Mouse (Mus musculus) stomach, embryonic 16.5 days (tissue): Measurements from ENCODE around the gene Ptgir. TPM values are rescaled to one million over a fixed set of nuclear protein-coding genes. Genes with fewer than 3 reads are reported as not detected.

Source experiments
- ATAC-seq: fragments of 200-750 bp; cut with Nextera tagmentation; 2 replicates; pipeline ENCODE4 v1.8.0; 2017; ENCODE audit warnings: moderate number of reproducible peaks, moderate TSS enrichment; ENCODE audit not compliant: insufficient read depth, low FRiP score
- H3K27ac ChIP-seq: fragments of 300-500 bp; sonication (generic); 2 replicates; pipeline ENCODE4 v1.5.1; 2014; ENCODE audit warnings: low read length
- H3K27me3 ChIP-seq: fragments of 300-500 bp; sonication (generic); 2 replicates; pipeline ENCODE4 v1.6.1; 2014; ENCODE audit warnings: low read length, control low read depth, mixed read lengths; ENCODE audit not compliant: control insufficient read depth, insufficient read depth
- H3K36me3 ChIP-seq: fragments of 300-500 bp; sonication (generic); 2 replicates; pipeline ENCODE4 v1.6.1; 2014; ENCODE audit warnings: low read length; ENCODE audit not compliant: control insufficient read depth, insufficient read depth
- H3K4me1 ChIP-seq: fragments of 300-500 bp; sonication (generic); 2 replicates; pipeline ENCODE4 v1.6.1; 2014; ENCODE audit warnings: low read length, control low read depth, mixed read lengths; ENCODE audit not compliant: control insufficient read depth, insufficient read depth
- H3K4me2 ChIP-seq: fragments of 300-500 bp; sonication (generic); 2 replicates; pipeline ENCODE4 v1.6.1; 2014; ENCODE audit warnings: low read depth, low read length, mixed read lengths
- H3K4me3 ChIP-seq: fragments of 300-500 bp; sonication (generic); replicated peaks from 2 replicates; pipeline ENCODE4 v1.5.1; 2014; ENCODE audit warnings: mild to moderate bottlenecking, low read length
- H3K9ac ChIP-seq: fragments of 300-500 bp; sonication (generic); 2 replicates; pipeline ENCODE4 v1.6.1; 2014; ENCODE audit warnings: low read length
- H3K9me3 ChIP-seq: fragments of 300-500 bp; sonication (generic); replicated peaks from 2 replicates; pipeline ENCODE4 v1.6.1; 2016; ENCODE audit warnings: low read length, control low read depth; ENCODE audit not compliant: control insufficient read depth
- WGBS: fragments of 180-500 bp; shearing (Covaris S2); extraction: QIAGEN DNeasy Blood & Tissue Kit; methylation state at CpG from one replicate; pipeline ENCODE4 v1.1.7; 2014; 5-methylcytosine and 5-hydroxymethylcytosine counted together
- polyA plus RNA-seq: library from polyadenylated mRNA; unstranded; fragments of >200 nt; fragmentation: Nextera tagmentation; extraction: Ambion mirVana; gene quantifications from 2 replicates; pipeline ENCODE4 v1.2.1, GENCODE M21; 2015

Gene Ptgir
- polyA plus RNA-seq, 1 experiment from 2014 or later: 3.2 TPM

DNA sequence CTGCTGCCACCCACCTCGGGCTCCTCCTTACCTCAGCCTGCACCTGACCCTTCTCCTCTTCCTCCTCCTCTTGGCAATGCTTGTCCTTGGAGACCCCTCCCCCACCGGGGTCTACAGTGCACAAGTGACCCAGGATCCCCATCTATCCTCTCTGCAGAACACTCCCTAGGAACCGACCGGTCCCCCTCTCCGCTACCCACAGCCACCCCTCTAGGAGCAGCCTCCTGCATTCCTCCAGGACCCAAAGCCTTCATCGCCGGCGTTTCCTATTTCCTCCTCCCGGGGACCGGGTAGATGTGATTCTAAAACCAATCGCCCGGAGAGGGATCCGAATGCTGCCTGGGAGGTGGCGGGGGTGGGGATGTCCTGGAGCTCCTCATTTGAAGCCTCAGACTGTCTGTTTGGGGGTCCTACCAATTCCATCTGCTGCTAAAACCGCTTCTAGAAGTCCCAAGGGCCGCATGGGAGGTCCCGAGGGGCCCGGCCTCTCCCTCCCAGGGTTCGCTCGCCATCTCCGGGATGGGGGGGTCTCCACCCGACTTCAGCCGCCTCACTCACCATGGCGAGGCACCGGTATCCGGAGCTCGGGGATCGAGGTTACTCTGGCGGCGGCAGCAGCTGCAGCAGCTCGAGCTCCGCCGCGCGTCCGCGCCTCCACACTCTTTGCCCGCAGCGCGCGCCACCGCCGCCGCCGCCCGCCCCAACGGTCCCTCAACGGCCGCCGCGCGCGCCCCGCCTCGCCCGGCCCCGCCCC lies 17.2 kb downstream of the Ptgir start:
- H3K36me3 ChIP-seq: no peaks in the 10 kb centered on the region; the same call in 1 of the 2 replicates
- H3K4me1 ChIP-seq: peaks cover 33% of the 10 kb centered on the region
- 0 out of 2 replicates have a peak, but pooled peaks have one; percentile 0 for ATAC-seq
- no peaks in the 10 kb centered on the region for H3K9me3 ChIP-seq
- H3K27me3 ChIP-seq: no peaks in the 10 kb centered on the region
- H3K4me3 ChIP-seq: peak overlapping the region; percentile 90
- WGBS: under 1% methylated on average over 56 of the region's 57 CpGs
- peak overlapping the region; percentile 95 for H3K4me2 ChIP-seq
- peak overlapping the region; percentile 95 for H3K27ac ChIP-seq
- H3K9ac ChIP-seq: peak overlapping the region; percentile 95

DNA sequence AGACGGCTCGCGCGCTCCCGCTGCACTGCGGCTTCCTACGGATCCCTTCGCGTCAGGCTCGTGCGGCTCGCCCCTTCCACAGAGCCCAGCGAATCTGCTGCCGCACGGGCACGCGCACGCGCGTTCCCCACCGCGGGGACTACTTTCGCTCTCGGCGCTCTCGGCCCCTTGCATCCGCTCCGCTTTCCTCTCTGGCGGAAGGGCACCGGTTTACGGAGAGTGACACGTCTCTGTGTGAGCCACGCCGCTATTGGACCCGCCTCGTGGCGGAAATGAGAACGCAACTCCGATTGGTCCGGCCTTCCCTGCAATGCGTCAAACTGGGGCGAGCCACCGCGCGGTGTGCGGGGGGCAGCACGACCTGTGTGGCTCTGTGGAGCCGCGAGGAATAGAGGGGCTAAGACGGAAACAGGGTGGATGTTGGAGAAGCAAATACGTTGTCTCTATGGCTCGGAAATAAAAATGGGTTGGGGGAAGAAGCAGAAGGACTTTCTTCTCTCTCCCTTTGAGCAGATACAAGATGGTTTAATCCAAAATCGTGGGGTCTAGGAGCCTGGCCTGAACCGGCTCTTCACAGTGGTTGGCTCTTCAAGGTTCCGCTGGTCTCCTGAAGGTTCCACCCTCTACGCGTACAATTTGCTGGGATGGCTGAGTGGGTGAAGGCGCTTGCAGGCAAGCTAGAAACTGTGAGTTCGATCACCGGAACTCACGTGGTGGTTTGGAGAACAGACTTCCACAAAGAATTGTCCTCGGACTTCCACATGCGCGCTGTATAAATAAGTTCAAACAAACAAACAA lies 17.9 kb downstream of the Ptgir start, which contains the start of gene Calm3:
Calm3 (minus strand) TSS at position 78 of the 798 bp plus-strand sequence.
- peak; percentile 92 for ATAC-seq
- 2% methylated on average over 64 of the region's 64 CpGs for WGBS
- Histone ChIP-seq H3K9ac (peak within 1 kb of the TSS; percentile 95), H3K4me1 (peaks cover 33% of the 10 kb centered on the region), H3K27me3 (no peaks in the 10 kb centered on the region), H3K27ac (peak within 1 kb of the TSS; percentile 95), H3K36me3 (no peaks in the 10 kb centered on the region; the same call in 1 of the 2 replicates), H3K9me3 (no peaks in the 10 kb centered on the region), H3K4me3 (peak within 1 kb of the TSS; percentile 90), H3K4me2 (peak within 1 kb of the TSS; percentile 95)

DNA sequence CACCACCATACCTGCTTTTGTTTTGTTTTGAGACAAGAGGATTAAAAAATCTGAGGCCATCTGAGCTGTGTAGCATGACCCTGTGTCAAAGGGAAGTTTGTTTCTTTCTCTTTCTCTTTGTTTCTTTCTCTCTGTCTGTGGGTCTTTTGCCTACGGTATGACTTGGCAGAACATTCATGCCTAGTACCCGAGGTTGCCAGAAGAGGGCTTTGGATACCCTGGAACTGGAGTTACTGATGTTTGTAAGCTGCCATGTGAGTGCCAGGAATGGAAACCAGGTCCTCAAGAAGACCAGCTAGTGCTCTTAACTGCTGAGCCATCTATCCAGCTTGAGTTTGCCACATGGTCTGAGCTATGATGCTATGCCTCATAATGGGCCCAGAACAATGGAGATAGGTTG lies 22.1 kb downstream of the Ptgir start:
- ATAC-seq: no peak
- H3K4me2 ChIP-seq: no peak overlapping the region
- H3K27me3 ChIP-seq: no peaks in the 10 kb centered on the region
- no peak overlapping the region for H3K9ac ChIP-seq
- H3K27ac ChIP-seq: no peak overlapping the region
- peaks cover 7% of the 10 kb centered on the region for H3K4me1 ChIP-seq
- no peaks in the 10 kb centered on the region for H3K36me3 ChIP-seq
- H3K9me3 ChIP-seq: no peaks in the 10 kb centered on the region
- WGBS: 47% methylated on average over 2 of the region's 2 CpGs
- H3K4me3 ChIP-seq: no peak overlapping the region

DNA sequence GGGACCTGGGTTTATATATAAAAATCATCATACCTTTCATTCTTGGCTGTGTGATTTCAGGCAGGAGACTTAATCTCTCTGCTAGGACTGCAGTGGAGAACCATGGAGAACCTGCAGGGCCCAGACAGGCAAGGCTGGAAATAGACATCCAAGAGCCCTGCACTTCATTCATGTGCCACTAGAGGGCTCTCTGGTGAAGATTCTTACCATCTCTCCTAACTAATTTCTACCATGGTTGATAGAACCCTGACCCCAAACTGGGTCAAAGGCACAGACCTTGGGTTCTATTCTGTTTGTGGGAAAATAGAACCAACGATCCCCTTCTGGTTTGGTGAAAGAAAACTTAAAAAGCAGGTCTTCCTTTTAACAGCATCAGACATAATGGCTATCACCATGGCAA lies 24.6 kb downstream of the Ptgir start:
- no peaks in the 10 kb centered on the region for H3K36me3 ChIP-seq
- H3K4me1 ChIP-seq: peaks cover 7% of the 10 kb centered on the region
- H3K4me2 ChIP-seq: no peak overlapping the region
- H3K9ac ChIP-seq: no peak overlapping the region
- H3K4me3 ChIP-seq: no peak overlapping the region
- no peaks in the 10 kb centered on the region for H3K27me3 ChIP-seq
- WGBS: 8% methylated on average over 1 of the region's 1 CpGs
- no peak overlapping the region for H3K27ac ChIP-seq
- H3K9me3 ChIP-seq: no peaks in the 10 kb centered on the region
- ATAC-seq: no peak

DNA sequence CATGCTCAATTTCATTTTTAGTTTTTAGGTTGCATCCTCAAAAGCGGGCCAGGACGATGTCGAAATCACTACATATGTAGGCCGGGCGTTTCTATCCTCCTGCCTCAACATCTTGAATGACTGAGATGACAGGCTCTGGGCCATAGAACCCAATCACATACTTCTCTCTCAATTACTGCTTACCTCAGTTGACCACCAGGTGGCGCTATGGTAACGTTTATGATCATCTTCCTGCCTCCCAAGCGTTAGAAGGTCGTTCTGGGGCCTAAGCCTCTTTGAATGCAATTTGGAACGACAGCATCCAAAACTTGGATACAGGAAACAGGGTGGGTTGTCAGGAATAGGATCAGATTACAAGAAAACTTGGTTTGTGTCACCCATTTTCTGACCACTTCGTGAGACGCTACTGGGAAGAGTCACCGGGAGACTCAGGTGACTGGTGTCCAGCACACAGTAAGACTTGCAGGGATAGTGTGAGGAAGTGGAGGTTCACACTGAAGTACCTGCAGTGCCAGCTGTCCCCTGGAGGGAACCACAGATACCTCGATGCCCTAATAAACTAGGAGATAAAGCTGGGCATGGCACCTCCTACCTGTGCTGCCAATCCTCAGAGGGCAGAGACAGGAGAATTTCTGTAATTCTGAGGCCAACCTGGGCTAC lies 25.8 kb downstream of the Ptgir start:
- Histone ChIP-seq H3K27me3 (no peaks in the 10 kb centered on the region), H3K4me1 (peaks cover 7% of the 10 kb centered on the region), H3K27ac (0 out of 2 replicates have a peak overlapping the region, but pooled peaks have one; percentile 24), H3K9ac (no peak overlapping the region), H3K4me2 (no peak overlapping the region), H3K9me3 (no peaks in the 10 kb centered on the region), H3K4me3 (no peak overlapping the region), H3K36me3 (no peaks in the 10 kb centered on the region)
- 16% methylated on average over 14 of the region's 14 CpGs for WGBS
- peak; percentile 62; the same call in 1 of the 2 replicates for ATAC-seq

DNA sequence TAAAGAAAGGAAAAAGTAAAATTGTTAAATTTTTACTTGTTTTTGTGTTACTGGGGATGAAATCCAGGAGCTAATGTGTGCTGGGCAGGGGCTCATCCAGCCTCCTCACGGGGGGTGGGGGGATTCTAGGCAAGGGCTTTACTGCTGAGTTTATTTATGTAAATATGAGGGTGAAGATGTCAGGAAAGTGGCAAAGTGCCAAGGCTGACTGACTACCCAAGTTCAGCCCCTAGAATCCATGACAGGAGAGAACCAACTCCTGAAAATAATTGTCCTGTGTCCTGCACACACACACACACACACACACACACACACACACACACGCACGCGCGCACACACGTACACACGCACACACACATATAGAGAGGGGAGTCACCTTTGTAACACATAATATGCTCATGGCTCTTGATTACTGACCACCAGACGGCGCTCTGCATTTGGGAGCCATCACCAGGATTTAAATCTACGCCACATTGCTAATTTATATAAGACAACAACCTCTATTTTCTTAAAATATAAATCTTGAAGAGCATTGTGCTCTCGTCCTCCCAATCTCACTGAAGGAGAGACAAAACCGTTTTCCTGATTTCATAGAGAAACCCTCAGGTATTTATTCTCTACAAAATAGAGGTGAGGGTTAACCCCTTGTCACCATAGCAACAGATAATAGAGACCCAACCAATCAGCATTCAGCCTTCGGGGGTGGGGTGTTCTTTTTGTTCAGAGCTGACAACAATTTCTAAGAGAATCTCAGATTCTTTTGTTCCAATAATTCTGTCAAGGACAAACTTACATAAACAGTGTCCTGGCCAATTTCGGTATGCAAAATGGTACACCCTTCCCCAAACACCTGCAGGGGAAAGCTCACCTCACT lies 26.7 kb downstream of the Ptgir start:
- no peaks in the 10 kb centered on the region for H3K36me3 ChIP-seq
- peaks cover 7% of the 10 kb centered on the region for H3K4me1 ChIP-seq
- no peak overlapping the region for H3K9ac ChIP-seq
- 36% methylated on average over 14 of the region's 14 CpGs for WGBS
- no peak overlapping the region for H3K27ac ChIP-seq
- H3K4me3 ChIP-seq: no peak overlapping the region
- no peaks in the 10 kb centered on the region for H3K9me3 ChIP-seq
- H3K27me3 ChIP-seq: no peaks in the 10 kb centered on the region
- ATAC-seq: no peak
- H3K4me2 ChIP-seq: no peak overlapping the region

DNA sequence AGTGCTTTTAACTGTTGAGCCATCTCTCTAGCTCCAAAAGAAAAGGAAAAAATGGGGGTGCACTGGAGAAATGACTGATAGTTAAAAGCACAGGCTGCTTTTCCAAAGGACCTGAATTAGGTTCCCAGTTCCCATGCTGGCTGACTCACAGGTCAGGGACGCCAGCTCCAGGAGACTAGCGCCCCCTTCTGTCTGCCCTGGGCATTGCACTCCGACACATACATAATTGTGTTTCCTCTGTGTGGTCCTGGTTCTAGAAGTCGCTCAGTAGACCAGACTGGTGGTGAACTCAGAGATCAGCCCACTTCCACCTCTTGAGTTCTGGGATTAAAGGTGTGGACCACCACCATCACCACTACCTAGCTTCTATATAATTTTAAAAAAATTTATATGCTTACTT lies 31.0 kb downstream of the Ptgir start:
- peaks cover 10% of the 10 kb centered on the region for H3K4me1 ChIP-seq
- H3K27ac ChIP-seq: no peak overlapping the region
- no peaks in the 10 kb centered on the region for H3K36me3 ChIP-seq
- no peak for ATAC-seq
- no peak overlapping the region for H3K4me2 ChIP-seq
- 52% methylated on average over 4 of the region's 4 CpGs for WGBS
- no peak overlapping the region for H3K9ac ChIP-seq
- no peak overlapping the region for H3K4me3 ChIP-seq
- H3K9me3 ChIP-seq: no peaks in the 10 kb centered on the region
- H3K27me3 ChIP-seq: no peaks in the 10 kb centered on the region

DNA sequence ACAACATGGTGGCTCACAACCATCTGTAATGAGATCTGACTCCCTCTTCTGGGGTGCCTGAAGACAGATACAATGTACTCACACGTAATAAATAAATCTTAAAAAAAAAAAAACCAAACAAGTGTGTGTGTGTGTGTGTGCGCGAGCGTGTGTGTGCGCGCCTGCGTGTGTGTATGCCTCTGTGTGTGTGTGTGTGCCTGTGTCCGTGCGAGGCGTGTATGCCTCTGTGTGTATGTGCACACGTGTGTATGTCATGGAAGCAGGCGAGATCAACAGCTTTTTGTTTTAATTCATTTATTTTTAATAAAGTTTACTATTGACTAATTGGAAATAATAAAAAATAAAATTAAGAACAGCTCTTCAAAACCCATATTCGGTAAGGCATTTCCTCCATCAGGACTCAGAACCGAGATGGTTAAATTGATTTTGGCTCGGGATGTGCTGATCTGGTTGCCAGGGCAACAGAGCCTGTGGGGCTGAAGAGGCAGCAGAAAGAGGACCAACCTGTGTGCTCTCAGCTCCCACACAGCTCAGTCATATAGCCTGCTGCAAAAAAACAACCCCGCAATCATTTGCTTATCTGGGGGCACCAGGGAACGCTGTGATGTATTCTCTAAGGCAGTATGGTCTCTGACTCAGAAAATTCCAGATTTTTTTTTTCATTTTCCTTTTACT lies 32.0 kb downstream of the Ptgir start:
- Histone ChIP-seq H3K4me1 (peaks cover 4% of the 10 kb centered on the region; the same call in 1 of the 2 replicates), H3K27ac (no peak overlapping the region)
- 69% methylated on average over 17 of the region's 17 CpGs for WGBS

More for the DNA sequence above, 32.0 kb downstream of the Ptgir start:
- Histone ChIP-seq H3K36me3 (no peaks in the 10 kb centered on the region), H3K27me3 (no peaks in the 10 kb centered on the region), H3K9ac (no peak overlapping the region), H3K4me2 (no peak overlapping the region), H3K4me3 (no peak overlapping the region), H3K9me3 (no peaks in the 10 kb centered on the region)
- no peak for ATAC-seq
